Mouse (Mus musculus) hematopoietic multipotent progenitor cell, adult 10-12 weeks (in vitro differentiated cells): Measurements from ENCODE around the gene Fn1. TPM values are rescaled to one million over a fixed set of nuclear protein-coding genes. Genes with fewer than 3 reads are reported as not detected.

Source experiments
- polyA plus RNA-seq: library from polyadenylated mRNA; stranded (reverse); fragments of >175 nt; gene quantifications from 2 replicates; pipeline ENCODE4 v1.2.3, GENCODE M21; 2012; ENCODE audit warnings: low replicate concordance

Fn1 gene
- polyA plus RNA-seq = 56.4 and 83.2 TPM in 2 replicates

DNA sequence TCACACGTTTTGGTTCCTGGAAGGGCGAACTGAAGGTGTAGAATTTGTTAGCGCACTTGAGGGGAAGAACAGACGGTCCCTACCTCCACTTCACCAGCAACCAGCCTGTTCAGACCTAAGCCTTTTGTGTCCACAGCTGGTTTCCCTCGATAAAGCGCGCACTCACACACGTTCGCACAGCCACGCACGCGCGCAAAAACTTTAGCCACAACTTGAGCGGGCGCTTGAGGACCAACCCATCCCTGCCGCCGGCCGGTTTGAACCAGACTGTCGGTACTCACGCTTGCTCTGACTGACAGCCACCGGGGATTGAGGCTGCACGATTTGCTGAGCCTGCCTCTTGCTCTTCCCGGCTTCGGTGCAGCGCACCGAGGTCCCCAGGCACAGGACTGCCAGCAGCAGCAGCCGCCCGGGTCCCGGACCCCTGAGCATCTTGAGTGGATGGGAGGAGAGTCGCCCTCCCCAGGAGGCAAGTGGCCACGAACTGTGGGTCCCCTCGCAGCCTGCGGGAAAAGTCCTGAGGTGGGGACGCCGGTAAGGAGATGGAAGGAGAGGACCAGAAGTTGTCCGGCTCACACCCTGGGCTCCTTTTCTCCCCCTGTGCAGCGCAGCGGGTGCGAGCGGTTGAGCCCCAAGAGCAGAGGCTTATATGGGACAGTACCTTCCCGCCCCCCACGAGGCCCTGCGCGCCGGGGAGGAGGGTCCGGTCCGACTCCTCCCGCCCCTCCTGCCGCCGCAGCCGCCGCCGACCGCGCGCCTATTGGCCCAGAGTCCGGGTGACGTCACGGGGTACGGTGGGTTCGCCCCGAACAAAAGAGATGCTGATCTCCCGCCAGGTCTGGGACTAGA, at the start of gene Fn1:
TSS of gene Fn1 (minus strand) at position 650 of the 849 bp plus-strand sequence.

DNA sequence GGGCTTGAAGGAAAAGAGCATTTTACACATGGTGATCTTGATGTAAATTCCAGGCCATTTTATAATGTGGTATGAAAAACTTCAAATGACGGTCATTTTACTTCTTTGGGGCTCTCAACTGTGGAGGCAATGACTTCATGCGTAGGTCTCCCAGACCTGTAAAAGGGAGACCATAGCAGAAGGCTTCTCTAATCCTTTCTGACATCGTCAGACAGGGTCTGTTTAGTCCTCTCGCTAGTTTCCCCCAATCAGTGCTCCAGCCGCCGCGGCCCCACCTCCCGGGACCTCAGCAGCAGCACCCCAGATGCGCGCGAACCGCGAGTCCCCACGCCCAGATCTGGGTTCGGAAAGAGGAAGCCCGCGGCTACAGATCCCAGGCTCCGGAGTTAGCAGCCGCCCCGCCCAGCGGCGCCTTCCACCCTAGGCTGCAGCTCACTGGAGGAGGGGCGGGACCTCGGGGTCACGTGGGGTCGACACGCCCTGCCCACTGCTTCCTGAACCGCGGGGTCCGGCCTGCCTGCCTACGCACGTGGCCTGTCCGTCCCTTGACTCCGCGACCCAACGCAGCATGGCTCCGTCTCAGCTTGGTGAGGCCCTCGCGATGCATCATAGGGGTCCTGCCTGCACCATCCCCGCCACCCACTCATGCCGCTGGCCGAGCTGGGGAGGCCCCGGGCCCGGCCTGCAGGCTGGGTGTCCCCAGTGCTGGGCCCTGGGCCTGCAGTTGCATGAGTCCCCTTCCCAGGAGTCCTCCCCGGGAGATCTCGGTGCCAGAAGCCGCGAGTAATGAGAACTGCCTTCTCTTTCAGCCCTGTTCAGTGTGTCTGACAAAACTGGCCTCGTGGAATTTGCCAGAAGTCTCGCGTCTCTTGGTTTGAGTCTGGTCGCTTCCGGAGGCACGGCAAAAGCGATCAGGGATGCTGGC, 96.0 kb downstream of the Fn1 start, which contains the start of gene Atic:
TSS of gene Atic (plus strand) at position 463 of the 925 bp plus-strand sequence.

Other genes with a start within 250 kb of the Fn1 start
- 0.04 TPM in 1 of 2 replicates, not detected in the other for gene Abca12, start 238.3 kb downstream of the Fn1 start, polyA plus RNA-seq
- gene Atic, start 96.0 kb downstream of the Fn1 start, polyA plus RNA-seq = 6.7 and 11.9 TPM in 2 replicates